Mouse (Mus musculus) heart, embryonic 11.5 days (tissue): ENCODE data around the gene Ilf3. TPM values are rescaled to one million over a fixed set of nuclear protein-coding genes. Genes with fewer than 3 reads are reported as not detected.

ENCODE experiments used
- ATAC-seq: fragments of 200-750 bp; cut with Nextera tagmentation; replicated peaks from 2 replicates; pipeline ENCODE4 v1.8.0; 2017; ENCODE audit warnings: moderate library complexity; ENCODE audit not compliant: insufficient number of reproducible peaks, low FRiP score, low TSS enrichment
- H3K27ac ChIP-seq: fragments of 300-500 bp; sonication (generic); 2 replicates; pipeline ENCODE4 v1.5.1; 2014; ENCODE audit warnings: mild to moderate bottlenecking, low read depth, low read length
- H3K27me3 ChIP-seq: fragments of 300-500 bp; sonication (generic); 2 replicates; pipeline ENCODE4 v1.6.1; 2014; ENCODE audit warnings: mild to moderate bottlenecking, low read length, mixed read lengths; ENCODE audit not compliant: control insufficient read depth, insufficient read depth
- H3K36me3 ChIP-seq: fragments of 300-500 bp; sonication (generic); 2 replicates; pipeline ENCODE4 v1.6.1; 2014; ENCODE audit warnings: mild to moderate bottlenecking, low read length, moderate library complexity, mixed read lengths; ENCODE audit not compliant: control insufficient read depth, insufficient read depth
- H3K4me1 ChIP-seq: fragments of 300-500 bp; sonication (generic); 2 replicates; pipeline ENCODE4 v1.6.1; 2014; ENCODE audit warnings: low read length; ENCODE audit not compliant: control insufficient read depth, insufficient read depth
- H3K4me2 ChIP-seq: fragments of 300-500 bp; sonication (generic); 2 replicates; pipeline ENCODE4 v1.6.1; 2014; ENCODE audit warnings: mild to moderate bottlenecking, moderate library complexity
- H3K4me3 ChIP-seq: fragments of 300-500 bp; sonication (generic); 2 replicates; pipeline ENCODE4 v1.5.1; 2014; ENCODE audit warnings: low read depth, low read length
- H3K9ac ChIP-seq: fragments of 300-500 bp; sonication (generic); 2 replicates; pipeline ENCODE4 v1.6.1; 2014; ENCODE audit warnings: mild to moderate bottlenecking, low read depth, low read length, moderate library complexity
- H3K9me3 ChIP-seq: fragments of 300-500 bp; sonication (generic); replicated peaks from 2 replicates; pipeline ENCODE4 v1.6.1; 2016; ENCODE audit warnings: low read length; ENCODE audit not compliant: control insufficient read depth
- WGBS: fragments of 180-500 bp; shearing (Covaris S2); extraction: QIAGEN DNeasy Blood & Tissue Kit; methylation state at CpG from one replicate; pipeline ENCODE4 v1.1.7; 2014; ENCODE audit not compliant: insufficient replicate concordance; 5-methylcytosine and 5-hydroxymethylcytosine counted together
- polyA plus RNA-seq: library from polyadenylated mRNA; unstranded; fragments of >200 nt; fragmentation: Nextera tagmentation; extraction: Ambion mirVana; gene quantifications from 2 replicates; pipeline ENCODE4 v1.2.1, GENCODE M21; 2014

Ilf3 gene
- polyA plus RNA-seq, 1 experiment from 2014 or later: 120 TPM

GRCm38 (mm10) chr9:21369080-21369479 lies 1.4 kb downstream of the Ilf3 start:
- H3K9ac ChIP-seq: peak overlapping the region; percentile 93; the same call in 1 of the 2 replicates
- H3K4me3 ChIP-seq: peak overlapping the region; percentile 63
- ATAC-seq: no peak
- no peak overlapping the region for H3K27ac ChIP-seq
- H3K4me2 ChIP-seq: peak overlapping the region; percentile 84
- H3K27me3 ChIP-seq: no peaks in the 10 kb centered on the region
- 0 out of 2 replicates have a peak, but pooled peaks cover 5% of the 10 kb centered on the region for H3K4me1 ChIP-seq
- no peaks in the 10 kb centered on the region for H3K9me3 ChIP-seq
- H3K36me3 ChIP-seq: no peaks in the 10 kb centered on the region; the same call in 1 of the 2 replicates
- WGBS: 60% methylated on average over 11 of the region's 11 CpGs

GRCm38 (mm10) chr9:21370876-21371275 lies 3.2 kb downstream of the Ilf3 start:
- Histone ChIP-seq H3K9ac (no peak overlapping the region), H3K27me3 (no peaks in the 10 kb centered on the region), H3K4me2 (no peak overlapping the region), H3K9me3 (no peaks in the 10 kb centered on the region), H3K36me3 (no peaks in the 10 kb centered on the region; the same call in 1 of the 2 replicates), H3K27ac (no peak overlapping the region), H3K4me1 (0 out of 2 replicates have a peak, but pooled peaks cover 5% of the 10 kb centered on the region), H3K4me3 (no peak overlapping the region)
- no peak for ATAC-seq
- WGBS: 84% methylated on average over 2 of the region's 2 CpGs

- Histone ChIP-seq H3K4me2 (no peak overlapping the region), H3K27me3 (no peaks in the 10 kb centered on the region), H3K4me1 (peaks cover 8% of the 10 kb centered on the region), H3K36me3 (no peaks in the 10 kb centered on the region; the same call in 1 of the 2 replicates), H3K4me3 (no peak overlapping the region), H3K9ac (no peak overlapping the region), H3K9me3 (no peaks in the 10 kb centered on the region), H3K27ac (no peak overlapping the region)
- 80% methylated on average over 1 of the region's 1 CpGs for WGBS
- ATAC-seq: no peak
Measured at GRCm38 (mm10) chr9:21372508-21372907, 4.8 kb downstream of the Ilf3 start.

- 83% methylated on average over 3 of the region's 3 CpGs for WGBS
- Histone ChIP-seq H3K9ac (no peak overlapping the region), H3K36me3 (peaks cover 5% of the 10 kb centered on the region), H3K4me1 (peaks cover 32% of the 10 kb centered on the region), H3K4me2 (no peak overlapping the region), H3K4me3 (no peak overlapping the region), H3K27ac (no peak overlapping the region), H3K9me3 (no peaks in the 10 kb centered on the region), H3K27me3 (no peaks in the 10 kb centered on the region)
- ATAC-seq: no peak
Measured at GRCm38 (mm10) chr9:21379195-21379594, 11.5 kb downstream of the Ilf3 start.

GRCm38 (mm10) chr9:21380868-21381267 lies 13.2 kb downstream of the Ilf3 start:
- Histone ChIP-seq H3K4me1 (peaks cover 35% of the 10 kb centered on the region), H3K4me3 (no peak overlapping the region), H3K27ac (no peak overlapping the region), H3K4me2 (no peak overlapping the region), H3K9me3 (no peaks in the 10 kb centered on the region), H3K27me3 (no peaks in the 10 kb centered on the region), H3K9ac (no peak overlapping the region), H3K36me3 (peaks cover 5% of the 10 kb centered on the region)
- no peak for ATAC-seq

GRCm38 (mm10) chr9:21383966-21384365 lies 16.3 kb downstream of the Ilf3 start:
- Histone ChIP-seq H3K27me3 (no peaks in the 10 kb centered on the region), H3K4me1 (peaks cover 18% of the 10 kb centered on the region), H3K27ac (no peak overlapping the region), H3K9me3 (no peaks in the 10 kb centered on the region), H3K9ac (no peak overlapping the region; the same call in 1 of the 2 replicates), H3K4me2 (no peak overlapping the region), H3K4me3 (no peak overlapping the region), H3K36me3 (peaks cover 12% of the 10 kb centered on the region)
- ATAC-seq: no peak

GRCm38 (mm10) chr9:21392646-21393175 lies 25.0 kb downstream of the Ilf3 start:
- no peak overlapping the region for H3K27ac ChIP-seq
- no peaks in the 10 kb centered on the region for H3K27me3 ChIP-seq
- no peak for ATAC-seq
- no peak overlapping the region for H3K9ac ChIP-seq
- no peak overlapping the region for H3K4me3 ChIP-seq
- no peaks in the 10 kb centered on the region for H3K9me3 ChIP-seq
- no peaks in the 10 kb centered on the region for H3K4me1 ChIP-seq
- H3K4me2 ChIP-seq: no peak overlapping the region
- peaks cover 59% of the 10 kb centered on the region for H3K36me3 ChIP-seq
- WGBS: 86% methylated on average over 10 of the region's 10 CpGs

GRCm38 (mm10) chr9:21395692-21396091 lies 28.0 kb downstream of the Ilf3 start:
- Histone ChIP-seq H3K4me2 (no peak overlapping the region), H3K27ac (no peak overlapping the region), H3K9ac (no peak overlapping the region), H3K27me3 (no peaks in the 10 kb centered on the region), H3K9me3 (no peaks in the 10 kb centered on the region), H3K36me3 (peaks cover 64% of the 10 kb centered on the region), H3K4me3 (no peak overlapping the region), H3K4me1 (no peaks in the 10 kb centered on the region)
- WGBS: 78% methylated on average over 3 of the region's 3 CpGs
- no peak for ATAC-seq

- Histone ChIP-seq H3K4me2 (no peak overlapping the region), H3K36me3 (peaks cover 61% of the 10 kb centered on the region), H3K4me3 (no peak overlapping the region), H3K4me1 (no peaks in the 10 kb centered on the region), H3K9ac (no peak overlapping the region), H3K27ac (no peak overlapping the region), H3K9me3 (no peaks in the 10 kb centered on the region), H3K27me3 (no peaks in the 10 kb centered on the region)
- 92% methylated on average over 3 of the region's 3 CpGs for WGBS
- ATAC-seq: no peak
Measured at GRCm38 (mm10) chr9:21397170-21397569, 29.5 kb downstream of the Ilf3 start.
